Mouse (Mus musculus): ENCODE results near the gene Lgalsl.

DNA sequence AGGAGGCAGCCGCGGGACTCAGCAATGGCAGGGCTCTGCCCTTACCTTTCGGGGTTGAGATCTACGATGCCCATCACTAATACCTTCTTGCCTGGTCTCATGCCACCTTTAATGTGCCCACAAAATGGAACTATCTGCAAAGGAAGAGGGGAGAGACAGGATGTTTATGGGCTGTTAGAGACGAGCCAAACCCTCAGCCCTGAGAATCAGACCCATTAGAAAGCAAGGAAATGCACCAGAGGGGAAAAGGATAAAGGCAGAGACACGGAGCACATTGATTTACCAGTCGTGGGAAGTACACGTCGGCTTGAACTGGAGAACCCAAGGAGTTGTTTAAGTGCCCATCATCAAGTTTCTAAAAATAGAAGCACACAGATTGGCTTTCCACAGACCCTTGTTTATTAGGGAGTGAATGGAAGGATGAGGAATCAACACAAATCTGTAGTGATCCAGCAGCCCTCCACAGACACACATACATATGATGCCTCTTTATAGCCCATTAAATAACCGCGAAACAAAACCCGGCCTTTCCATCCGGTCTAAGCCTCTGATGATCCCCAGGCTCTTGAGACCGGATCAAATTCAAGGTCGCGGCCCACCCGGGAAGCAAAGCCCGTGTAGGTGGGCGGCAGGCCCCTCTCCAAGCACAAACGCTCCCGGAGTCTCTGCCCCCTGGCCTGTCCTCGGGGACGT lies 717 bp downstream of the Lgalsl start:
- no peak for TF ChIP-seq CTCF (IDR thresholded peaks at IDR 0.05; ENCODE audit: low read depth)
- no peak for TF ChIP-seq EP300 (optimal IDR thresholded peaks at IDR 0.05)

Measured in stomach, postnatal 0 days (tissue).